In genomic region chr11:46396167-46396859, GRCm38 (mm10) we compare ENCODE assay signal across 16 mouse cellular contexts. TPM values are rescaled to one million over a fixed set of nuclear protein-coding genes. Genes with fewer than 3 reads are reported as not detected.
DNase-seq lines count a peak whose midpoint lies in the region.
"Had no signal": no experiment of that assay in that cellular context is flagged by ENCODE, and none has a peak within 500 bp of the region (broad histone marks: within the 10 kb centered on the region; RNA-seq: fewer than 3 reads in every experiment).

TSS of gene Fam71b (plus strand) at chr11:46396559.

- DNase-seq in heart, adult 11 months: peak; percentile 68
- DNase-seq in heart, postnatal 4 days: no peak
- DNase-seq in R1 (ENCODE audit: low read depth, low spot score): peak; percentile 10
- peak; percentile 5 for DNase-seq in lung, postnatal 10 days
- peak; percentile 39 to 63 for DNase-seq in thymus, adult 18-20 months
- no peak for DNase-seq in left cerebral cortex, adult 18-20 months (ENCODE audit: low spot score in 2 of 2)
- no peak for DNase-seq in ovary, postnatal 10 days (ENCODE audit: low spot score)
- no peak for DNase-seq in adrenal gland, adult (ENCODE audit: inconsistent age in 2 of 2, low spot score in 1 of 2)
- DNase-seq: adrenal gland, adult 2 months; cerebellum, postnatal 36 days; gastrocnemius, postnatal 25 days; kidney, adult 11 months; retina, postnatal 1 day had no signal

RNA-seq across cellular contexts. Expression of gene Fam71b, which starts in this region (rescaled TPM):
- total RNA-seq in heart, postnatal 4 days (2021): not detected
- not detected for total RNA-seq in left cerebral cortex, adult 18-20 months (2021)
- total RNA-seq: adrenal gland, adult 2 months; gastrocnemius, postnatal 25 days; heart, postnatal 25 days; layer of hippocampus, adult 2 months; left cerebral cortex, postnatal 25 days had no signal

Comparison
In these comparisons a context has a peak if more than half of its experiments do, and no peak if none do; other contexts are left out.
1. DNase-seq: peak in heart, adult 11 months (single experiment), R1 (single experiment), lung, postnatal 10 days (single experiment) and thymus, adult 18-20 months (2 of 2); none in heart, postnatal 4 days (single experiment), left cerebral cortex, adult 18-20 months (0 of 2), ovary, postnatal 10 days (single experiment) and adrenal gland, adult (0 of 2).